Mouse (Mus musculus) macrophage (primary cell): ENCODE data around the gene Pde4d. TPM values are rescaled to one million over a fixed set of nuclear protein-coding genes. Genes with fewer than 3 reads are reported as not detected.

ENCODE experiments used
- H3K27ac ChIP-seq: fragments of 350-480 bp; formaldehyde crosslinking; 2 replicates; pipeline ENCODE4 v1.9.0; 2021
- H3K36me3 ChIP-seq: fragments of 350-480 bp; formaldehyde crosslinking; 2 replicates; pipeline ENCODE4 v1.9.0; 2021; ENCODE audit errors: inconsistent target
- H3K4me3 ChIP-seq: fragments of 350-480 bp; formaldehyde crosslinking; 2 replicates; pipeline ENCODE4 v1.9.0; 2021; ENCODE audit errors: inconsistent target
- H3K79me2 ChIP-seq: fragments of 350-480 bp; formaldehyde crosslinking; 2 replicates; pipeline ENCODE4 v1.9.0; 2021; ENCODE audit errors: inconsistent target
- WGBS: methylation state at CpG from one replicate; pipeline ENCODE4 v1.1.7; 2026; ENCODE audit warnings: inconsistent platforms; ENCODE audit not compliant: missing documents; 5-methylcytosine and 5-hydroxymethylcytosine counted together
- polyA plus RNA-seq: library from polyadenylated mRNA; stranded (reverse); fragments of 250-400 nt; gene quantifications from 3 replicates; pipeline ENCODE4 v1.2.4, GENCODE M21; 2018; ENCODE audit warnings: inconsistent platforms

Pde4d gene
- polyA plus RNA-seq, 1 experiment from 2014 or later = 0.82 TPM

- Histone ChIP-seq H3K27ac (no peak overlapping the region), H3K4me3 (no peak overlapping the region), H3K36me3 (no peaks in the 10 kb centered on the region), H3K79me2 (no peaks in the 10 kb centered on the region)
- WGBS = 93% methylated on average over 2 of the region's 3 CpGs
These were observed 846.7 kb downstream of the Pde4d start for GRCm38 (mm10) chr13:109296347-109297037.

DNA sequence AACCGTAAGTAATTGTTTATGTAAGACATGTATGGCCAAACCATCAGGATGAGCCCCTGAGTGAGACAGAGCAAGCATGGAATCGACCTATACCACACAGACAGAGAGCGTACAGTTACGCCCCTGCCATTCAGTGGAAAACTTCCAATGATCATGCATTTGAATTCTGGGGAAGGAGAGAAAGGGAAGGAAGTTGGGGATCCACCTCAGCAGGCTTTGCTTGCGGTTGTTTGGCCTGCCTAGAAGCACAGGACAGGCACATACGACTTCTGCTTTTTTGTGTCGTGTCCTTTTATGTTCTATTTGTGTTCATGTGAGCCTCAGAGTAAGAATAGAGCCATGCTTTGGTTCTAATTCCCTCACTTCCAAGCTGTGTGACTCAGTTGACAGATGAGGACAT lies 849.1 kb downstream of the Pde4d start:
- Histone ChIP-seq H3K36me3 (no peaks in the 10 kb centered on the region), H3K27ac (peak overlapping the region; percentile 46), H3K79me2 (no peaks in the 10 kb centered on the region), H3K4me3 (no peak overlapping the region)
- WGBS = 1% methylated on average over 7 of the region's 7 CpGs

DNA sequence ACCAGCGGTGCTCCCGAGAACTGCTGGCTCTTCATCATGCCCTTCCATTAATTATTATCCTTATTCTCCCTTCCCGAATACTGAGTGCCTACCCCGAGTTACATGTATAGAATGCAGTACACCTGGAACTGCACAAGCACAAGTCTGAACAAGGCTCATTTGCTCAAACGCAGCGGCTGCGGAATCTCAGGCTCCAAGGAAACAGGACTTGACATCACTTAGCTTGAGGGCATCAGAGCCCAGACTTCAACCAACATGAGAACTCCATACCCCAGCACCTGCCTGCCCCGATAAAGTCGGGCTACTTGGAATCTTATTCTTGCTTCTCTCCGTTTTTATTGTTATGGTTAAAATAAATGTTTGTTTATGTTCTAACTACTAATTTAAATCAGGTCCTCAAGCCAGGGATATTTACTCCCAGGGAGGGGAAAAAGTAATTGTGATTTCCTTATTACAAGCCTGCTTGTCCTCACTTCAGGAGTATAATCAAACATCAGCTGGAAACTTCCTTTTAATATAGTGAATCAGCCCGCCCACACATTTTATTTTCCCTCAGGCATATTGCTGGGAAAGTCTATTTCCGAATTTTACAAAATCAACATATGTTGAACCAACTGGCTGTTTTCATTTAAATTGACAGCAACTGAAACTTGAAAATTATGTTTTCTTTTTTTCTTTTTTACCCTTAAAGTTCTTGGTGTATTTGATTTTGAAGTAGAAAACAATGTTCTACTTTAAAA lies 849.9 kb downstream of the Pde4d start:
- WGBS = 94% methylated on average over 12 of the region's 12 CpGs
- Histone ChIP-seq H3K79me2 (no peaks in the 10 kb centered on the region), H3K36me3 (no peaks in the 10 kb centered on the region), H3K27ac (peak overlapping the region; percentile 46), H3K4me3 (no peak overlapping the region)

DNA sequence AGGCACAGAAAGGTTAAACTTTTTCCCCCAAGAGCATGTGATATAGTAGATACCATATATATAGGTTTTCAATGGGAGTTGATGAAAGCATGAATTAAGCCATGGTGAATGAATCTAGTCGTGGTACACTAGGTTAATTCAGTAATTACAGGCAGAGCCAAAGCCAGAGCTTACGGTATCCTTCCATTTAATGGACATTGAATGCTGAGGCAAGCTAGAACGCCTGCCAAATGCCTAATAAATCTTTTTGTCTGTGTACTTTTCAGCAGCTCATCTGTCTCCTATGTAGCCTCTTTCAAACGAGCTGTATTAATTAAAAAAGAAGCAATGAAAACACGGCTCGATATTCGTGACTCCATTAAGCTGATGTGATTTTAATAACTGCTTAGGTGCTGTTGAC lies 862.8 kb downstream of the Pde4d start:
- WGBS = 91% methylated on average over 7 of the region's 7 CpGs
- H3K27ac ChIP-seq = no peak overlapping the region
- H3K4me3 ChIP-seq = no peak overlapping the region
- H3K36me3 ChIP-seq = no peaks in the 10 kb centered on the region
- H3K79me2 ChIP-seq = no peaks in the 10 kb centered on the region

- Histone ChIP-seq H3K79me2 (no peaks in the 10 kb centered on the region), H3K27ac (no peak overlapping the region), H3K4me3 (no peak overlapping the region), H3K36me3 (no peaks in the 10 kb centered on the region)
- 87% methylated on average over 9 of the region's 9 CpGs for WGBS
These were observed 865.9 kb downstream of the Pde4d start for GRCm38 (mm10) chr13:109315608-109316007.

DNA sequence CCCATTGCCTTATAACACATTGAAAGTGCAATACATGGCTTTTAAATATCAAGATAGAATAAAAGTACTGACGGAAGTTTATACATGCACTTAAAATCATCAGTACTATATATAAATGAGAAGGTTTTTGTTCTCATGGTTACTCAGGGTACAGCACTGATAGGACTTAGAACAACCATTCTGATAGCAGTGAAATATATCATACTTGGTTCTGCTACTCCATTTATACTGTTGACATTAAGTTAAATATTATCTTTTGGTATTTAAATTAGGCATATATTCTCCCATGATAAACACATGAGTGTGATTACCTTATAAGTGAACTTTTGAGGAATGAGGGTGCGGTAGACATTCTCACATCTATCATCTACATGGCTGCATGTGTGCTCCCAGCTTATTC lies 867.9 kb downstream of the Pde4d start:
- WGBS = 100% methylated on average over 1 of the region's 2 CpGs
- H3K4me3 ChIP-seq = no peak overlapping the region
- H3K27ac ChIP-seq = no peak overlapping the region
- H3K36me3 ChIP-seq = no peaks in the 10 kb centered on the region
- H3K79me2 ChIP-seq = no peaks in the 10 kb centered on the region

DNA sequence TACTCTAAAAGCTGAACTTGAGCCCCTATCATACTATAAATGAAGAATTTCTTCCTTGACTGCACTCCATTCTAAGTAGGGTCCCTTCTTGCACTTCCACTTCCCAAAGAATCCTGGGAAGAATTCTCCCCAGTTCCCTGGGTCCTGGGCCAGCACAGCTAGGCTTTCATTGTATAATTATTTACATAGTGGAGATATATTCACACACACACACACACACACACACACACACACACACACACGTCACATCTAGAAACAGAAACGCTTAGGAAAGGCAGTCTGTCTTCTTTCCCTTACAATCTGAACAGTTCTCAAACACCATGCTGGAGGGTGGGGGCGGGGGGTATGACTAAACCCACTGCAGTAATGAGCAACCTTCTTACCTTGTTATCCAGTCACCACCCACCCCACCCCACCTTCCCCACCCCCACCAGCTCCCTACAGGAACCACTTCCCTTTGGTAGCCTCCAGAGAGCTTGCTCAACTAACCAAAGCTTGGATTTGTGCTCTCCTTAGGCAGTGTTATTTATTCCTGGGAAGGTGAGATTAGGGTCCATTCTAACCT lies 868.8 kb downstream of the Pde4d start:
- no peaks in the 10 kb centered on the region for H3K79me2 ChIP-seq
- H3K27ac ChIP-seq = no peak overlapping the region
- 90% methylated on average over 2 of the region's 3 CpGs for WGBS
- no peaks in the 10 kb centered on the region for H3K36me3 ChIP-seq
- no peak overlapping the region for H3K4me3 ChIP-seq

- Histone ChIP-seq H3K4me3 (no peak overlapping the region), H3K27ac (no peak overlapping the region), H3K79me2 (no peaks in the 10 kb centered on the region), H3K36me3 (no peaks in the 10 kb centered on the region)
- WGBS = 40% methylated on average over 5 of the region's 5 CpGs
These were observed 876.3 kb downstream of the Pde4d start for GRCm38 (mm10) chr13:109326061-109326460.

DNA sequence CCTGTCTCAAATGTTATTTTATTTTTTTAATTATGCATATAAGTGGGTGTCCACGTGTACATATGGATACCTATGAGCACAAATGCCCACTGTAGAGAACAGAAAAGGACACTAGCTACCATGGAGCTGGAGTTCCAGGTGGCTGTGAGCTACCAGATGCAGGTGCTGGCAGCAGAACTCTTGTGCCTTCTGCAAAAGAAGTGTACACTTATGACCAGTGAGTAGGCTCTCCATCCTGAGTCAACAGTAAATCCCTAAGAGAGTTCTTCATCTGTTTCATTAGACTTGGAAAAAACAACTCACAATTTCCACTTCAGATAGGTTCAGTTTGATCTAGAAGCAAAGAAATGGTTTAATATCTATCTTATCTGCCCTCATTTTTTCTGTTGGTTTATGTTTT lies 881.8 kb downstream of the Pde4d start:
- no peak overlapping the region for H3K27ac ChIP-seq
- H3K36me3 ChIP-seq = no peaks in the 10 kb centered on the region
- H3K4me3 ChIP-seq = no peak overlapping the region
- no peaks in the 10 kb centered on the region for H3K79me2 ChIP-seq
- WGBS = 90% methylated on average over 1 of the region's 1 CpGs

DNA sequence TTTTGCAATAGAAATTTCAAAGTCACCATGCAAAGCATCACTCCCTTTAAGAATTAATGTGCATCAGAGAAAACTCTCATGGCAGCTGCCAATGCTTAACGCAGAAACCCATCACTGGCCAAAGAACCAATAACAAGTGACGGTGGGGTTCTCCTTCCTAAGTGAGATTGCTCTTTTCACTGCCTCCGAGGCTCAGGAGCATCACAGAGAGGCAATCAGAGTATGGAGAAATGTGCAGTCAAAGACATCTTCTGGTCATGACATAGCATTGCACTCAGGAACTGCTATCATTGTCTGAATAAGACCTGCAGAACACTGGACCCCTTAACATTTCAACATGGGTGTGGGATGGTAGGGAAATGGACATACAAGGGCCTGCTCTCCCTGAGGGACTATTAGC lies 892.2 kb downstream of the Pde4d start:
- WGBS = 69% methylated on average over 3 of the region's 3 CpGs

GRCm38 (mm10) chr13:109342469-109342868 lies 892.7 kb downstream of the Pde4d start:
- Histone ChIP-seq H3K79me2 (no peaks in the 10 kb centered on the region), H3K27ac (no peak overlapping the region), H3K4me3 (no peak overlapping the region), H3K36me3 (no peaks in the 10 kb centered on the region)
- 41% methylated on average over 6 of the region's 6 CpGs for WGBS

More for the DNA sequence above, 892.2 kb downstream of the Pde4d start:
- Histone ChIP-seq H3K4me3 (no peak overlapping the region), H3K36me3 (no peaks in the 10 kb centered on the region), H3K27ac (no peak overlapping the region), H3K79me2 (no peaks in the 10 kb centered on the region)

DNA sequence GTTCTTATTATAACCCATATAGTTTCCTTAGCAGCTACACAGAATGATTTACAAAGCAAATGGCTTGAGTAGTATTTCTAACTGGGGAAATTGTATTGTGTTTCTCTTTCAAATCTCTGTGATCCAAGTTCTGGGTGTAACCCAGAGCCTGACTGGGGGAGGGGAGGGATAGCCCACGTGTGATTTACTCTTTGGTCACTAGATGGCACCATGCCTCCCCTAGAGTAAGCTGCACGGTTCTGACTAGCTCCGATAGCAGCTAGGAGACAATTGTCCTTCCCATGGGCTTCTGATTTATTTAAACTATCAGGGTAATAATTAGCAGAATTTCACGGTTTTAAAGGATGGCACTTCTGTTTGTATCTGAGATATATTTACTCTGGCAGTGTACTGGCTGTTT lies 893.8 kb downstream of the Pde4d start:
- Histone ChIP-seq H3K79me2 (no peaks in the 10 kb centered on the region), H3K4me3 (no peak overlapping the region), H3K36me3 (no peaks in the 10 kb centered on the region), H3K27ac (no peak overlapping the region)
- 12% methylated on average over 4 of the region's 4 CpGs for WGBS

- Histone ChIP-seq H3K27ac (no peak overlapping the region), H3K79me2 (no peaks in the 10 kb centered on the region), H3K4me3 (no peak overlapping the region), H3K36me3 (no peaks in the 10 kb centered on the region)
- 64% methylated on average over 11 of the region's 11 CpGs for WGBS
These were observed 898.0 kb downstream of the Pde4d start for GRCm38 (mm10) chr13:109347770-109348169.

DNA sequence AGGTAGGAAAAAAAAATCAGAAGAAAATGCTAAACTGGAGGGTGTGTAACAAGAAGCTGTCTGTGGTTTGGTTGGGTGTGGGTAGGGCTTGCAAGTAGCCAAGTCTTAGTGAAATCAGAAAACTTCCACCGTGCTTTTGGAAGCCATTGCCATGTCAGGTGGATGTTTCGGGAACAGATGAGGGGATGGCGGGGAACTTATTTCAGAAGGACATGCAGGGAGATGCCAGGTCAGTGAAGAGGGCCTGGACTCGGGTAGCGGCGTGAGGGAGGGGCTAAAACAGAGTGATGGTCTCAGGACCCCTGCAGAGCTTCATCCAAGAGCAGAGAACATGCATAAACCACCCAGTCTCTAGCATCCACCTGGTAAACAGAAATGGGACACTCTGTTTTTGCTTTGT lies 898.6 kb downstream of the Pde4d start:
- Histone ChIP-seq H3K36me3 (no peaks in the 10 kb centered on the region), H3K79me2 (no peaks in the 10 kb centered on the region), H3K4me3 (no peak overlapping the region), H3K27ac (no peak overlapping the region)
- 92% methylated on average over 6 of the region's 6 CpGs for WGBS

DNA sequence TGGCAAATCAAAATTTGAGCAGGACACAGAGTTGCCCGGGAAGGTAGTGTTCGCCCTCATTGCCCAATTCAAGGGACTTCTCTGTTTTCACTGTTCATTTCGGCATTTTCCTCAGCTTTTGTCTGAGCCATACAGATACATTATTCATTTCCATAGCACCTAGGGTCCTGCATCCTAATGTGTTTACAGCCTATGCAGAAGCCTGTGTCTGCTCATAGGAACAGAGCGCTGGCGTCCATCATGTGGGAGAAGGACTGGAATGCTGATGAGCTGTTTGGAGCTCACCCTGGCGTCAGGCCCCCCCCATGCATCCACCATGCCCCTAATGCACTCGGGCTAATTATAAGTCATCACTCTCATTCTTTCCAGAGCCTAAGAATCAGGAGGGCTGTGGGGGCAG lies 900.4 kb downstream of the Pde4d start:
- Histone ChIP-seq H3K36me3 (no peaks in the 10 kb centered on the region), H3K4me3 (no peak overlapping the region), H3K27ac (no peak overlapping the region), H3K79me2 (no peaks in the 10 kb centered on the region)
- WGBS = 85% methylated on average over 7 of the region's 7 CpGs
